Mouse (Mus musculus) C3H10T1/2 (cell line): ENCODE measurements around the gene Olfr1183. TPM values are rescaled to one million over a fixed set of nuclear protein-coding genes. Genes with fewer than 3 reads are reported as not detected.

Source experiments
- polyA plus RNA-seq, 2 experiments: library from polyadenylated mRNA; unstranded; fragments of >200 nt; fragmentation: generic; extraction: Trizol; gene quantifications; one replicate each; pipeline ENCODE4 v1.2.1; 2012; ENCODE audit warnings: missing spikeins in 2 of 2

Gene Olfr1183
- polyA plus RNA-seq = not detected

GRCm38 (mm10) chr2:88454567-88454966 is at the start of gene Olfr1183:
Olfr1183 (plus strand) TSS chr2:88454867.

GRCm38 (mm10) chr2:88406353-88406752 is 48.3 kb upstream of the Olfr1183 start, which contains the start of gene Olfr1179:
Olfr1179 (minus strand) TSS chr2:88406453.

DNA sequence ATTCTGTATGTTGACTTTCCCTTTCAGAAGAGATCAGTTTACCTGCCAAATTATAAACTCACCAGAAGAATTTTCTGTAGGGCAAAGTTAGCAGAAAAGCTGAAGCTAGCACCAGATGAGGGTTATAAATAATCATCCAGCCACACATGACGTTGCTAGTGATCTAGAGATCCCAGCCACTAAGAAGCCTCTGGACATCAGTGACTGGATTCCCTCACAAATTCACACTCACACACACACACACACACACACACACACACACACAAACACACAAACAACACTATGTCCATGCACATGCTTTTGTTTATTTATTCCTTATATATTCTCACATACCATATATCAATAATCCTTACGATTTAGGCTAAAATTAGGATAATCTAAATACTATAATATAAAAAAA is 35.6 kb upstream of the Olfr1183 start, which contains the start of gene Olfr1180:
Gene Olfr1180, minus strand, starts transcription at position 101 of the 400 bp plus-strand sequence.

DNA sequence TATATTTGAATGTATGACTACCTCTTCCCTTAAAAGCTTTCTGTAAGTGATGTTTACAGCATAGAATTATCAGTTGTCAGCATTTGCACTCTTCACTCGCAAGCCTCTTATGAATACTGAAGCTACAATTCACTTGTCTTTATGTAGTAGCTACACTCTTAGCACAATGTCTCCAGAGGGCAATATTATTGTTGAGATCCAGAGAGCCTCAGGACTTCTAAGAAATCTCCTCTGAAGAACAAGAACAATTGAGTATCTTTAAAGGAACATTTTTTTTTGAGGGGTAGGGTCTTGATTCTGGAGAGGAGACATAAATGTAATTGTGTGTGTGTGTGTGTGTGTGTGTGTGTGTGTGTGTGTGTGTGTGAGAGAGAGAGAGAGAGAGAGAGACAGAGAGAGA is 28.6 kb upstream of the Olfr1183 start, which contains the start of gene Olfr1181:
Gene Olfr1181, minus strand, starts transcription at position 101 of the 400 bp plus-strand sequence.

GRCm38 (mm10) chr2:88449031-88449430 is 5.6 kb upstream of the Olfr1183 start, which contains the start of gene Gm13757:
Gm13757 (minus strand) TSS chr2:88449131.

GRCm38 (mm10) chr2:88483298-88483697 is 28.6 kb downstream of the Olfr1183 start, which contains the start of gene Olfr1184:
Olfr1184 (plus strand) TSS chr2:88483598.

GRCm38 (mm10) chr2:88493020-88493419 is 38.4 kb downstream of the Olfr1183 start, which contains the start of gene Olfr1185-ps1:
Olfr1185-ps1 (plus strand) TSS chr2:88493320.

GRCm38 (mm10) chr2:88518251-88518650 is 63.6 kb downstream of the Olfr1183 start, which contains the start of gene Olfr1186:
Olfr1186 (plus strand) TSS chr2:88518551.

Other genes starting within 250 kb of the Olfr1183 start
- gene Olfr1170, start 226.5 kb upstream of the Olfr1183 start, polyA plus RNA-seq = not detected
- not detected for gene Olfr1173, start 175.0 kb upstream of the Olfr1183 start, polyA plus RNA-seq
- not detected for gene Olfr1174-ps, start 139.7 kb upstream of the Olfr1183 start, polyA plus RNA-seq
- not detected for gene Olfr1175-ps, start 127.7 kb upstream of the Olfr1183 start, polyA plus RNA-seq
- gene Olfr1176, start 118.1 kb upstream of the Olfr1183 start, polyA plus RNA-seq = not detected
- gene Olfr1177-ps, start 108.4 kb upstream of the Olfr1183 start, polyA plus RNA-seq = not detected
- gene Olfr1178, start 67.8 kb upstream of the Olfr1183 start, polyA plus RNA-seq = not detected
- gene Olfr1179, start 48.4 kb upstream of the Olfr1183 start, polyA plus RNA-seq = not detected
- not detected for gene Olfr1180, start 35.7 kb upstream of the Olfr1183 start, polyA plus RNA-seq
- not detected for gene Olfr1181, start 28.7 kb upstream of the Olfr1183 start, polyA plus RNA-seq
- not detected for gene Gm13757, start 5.7 kb upstream of the Olfr1183 start, polyA plus RNA-seq
- gene Olfr1184, start 28.7 kb downstream of the Olfr1183 start, polyA plus RNA-seq = not detected
- gene Olfr1185-ps1, start 38.5 kb downstream of the Olfr1183 start, polyA plus RNA-seq = not detected
- gene Olfr1186, start 63.7 kb downstream of the Olfr1183 start, polyA plus RNA-seq = not detected
- gene Olfr1188, start 102.1 kb downstream of the Olfr1183 start, polyA plus RNA-seq = not detected
- gene Olfr1189, start 131.6 kb downstream of the Olfr1183 start, polyA plus RNA-seq = not detected
- gene Olfr1191-ps1, start 185.7 kb downstream of the Olfr1183 start, polyA plus RNA-seq = not detected
- gene Olfr1192-ps1, start 193.6 kb downstream of the Olfr1183 start, polyA plus RNA-seq = not detected
- gene Olfr1193, start 220.8 kb downstream of the Olfr1183 start, polyA plus RNA-seq = not detected
- gene Olfr1195, start 234.3 kb downstream of the Olfr1183 start, polyA plus RNA-seq = not detected
- not detected for gene Olfr1196, start 249.7 kb downstream of the Olfr1183 start, polyA plus RNA-seq